8 mouse cellular contexts compared by ENCODE assay signal in genomic region chr3:88532299-88532674, GRCm38 (mm10). TPM values are rescaled to one million over a fixed set of nuclear protein-coding genes. Genes with fewer than 3 reads are reported as not detected.
DNase-seq lines count a peak whose midpoint lies in the region; ATAC-seq and TF ChIP-seq lines count a peak whose summit lies in the region.

Gene Mex3a (plus strand): TSS chr3:88532395.

- H3K9ac ChIP-seq in midbrain, embryonic 12.5 days (replicated peaks), result peak within 1 kb of the TSS; percentile 100

- TF ChIP-seq POLR2A in bone marrow macrophage, adult 2 months (IDR thresholded peaks at IDR 0.05; ENCODE audit: borderline replicate concordance, low read depth, low read length), result no peak

- no peak for TF ChIP-seq CTCF in bone marrow macrophage, adult 2 months (IDR thresholded peaks at IDR 0.05; ENCODE audit: low read depth, low read length)

- no peak for ATAC-seq in midbrain, embryonic 12.5 days (ENCODE audit: low FRiP score, low read depth)

- WGBS in midbrain, embryonic 12.5 days, result 0% methylated on average over 13 of the region's 31 CpGs

- peak within 1 kb of the TSS; percentile 89 for H3K4me3 ChIP-seq in bone marrow macrophage, adult 2 months (ENCODE audit: insufficient read depth, low read length)
- H3K4me3 ChIP-seq in midbrain, embryonic 12.5 days, result peak within 1 kb of the TSS; percentile 96

- no peaks in the 10 kb centered on the region for H3K9me3 ChIP-seq in midbrain, embryonic 12.5 days

- H3K27ac ChIP-seq in bone marrow macrophage, adult 2 months (ENCODE audit: insufficient read depth, low read depth, low read length), result peak within 1 kb of the TSS; percentile 43; the same call in 1 of the 2 replicates
- peak within 1 kb of the TSS; percentile 99 for H3K27ac ChIP-seq in midbrain, embryonic 12.5 days (replicated peaks)

- peaks cover 19% of the 10 kb centered on the region for H3K36me3 ChIP-seq in midbrain, embryonic 12.5 days

- H3K4me2 ChIP-seq in midbrain, embryonic 12.5 days (replicated peaks), result peak within 1 kb of the TSS; percentile 96

- peaks cover 8% of the 10 kb centered on the region for H3K4me1 ChIP-seq in bone marrow macrophage, adult 2 months (ENCODE audit: control insufficient read depth, insufficient read depth, low read length)
- H3K4me1 ChIP-seq in midbrain, embryonic 12.5 days, result peaks cover 65% of the 10 kb centered on the region

- peak; percentile 45 for DNase-seq in kidney, postnatal 10 days
- no peak for DNase-seq in kidney, adult 8-10 months
- DNase-seq in heart, postnatal 4 days, result no peak
- DNase-seq in yolk sac, embryonic 10.5 days (ENCODE audit: low spot score), result no peak
- no peak for DNase-seq in c-Kit-positive CD71-positive TER-119-positive erythroid progenitor cells, embryonic 14.5 days (ENCODE audit: low spot score)
- no peak for DNase-seq in gastrocnemius, postnatal 10 days

- H3K27me3 ChIP-seq in midbrain, embryonic 12.5 days, result no peaks in the 10 kb centered on the region

RNA-seq across cellular contexts. Expression of gene Mex3a, which starts in this region (rescaled TPM):
- 0.13 and 0.16 TPM in 2 replicates for polyA plus RNA-seq in bone marrow macrophage, adult 2 months (2012; ENCODE audit: insufficient read depth, insufficient read length, missing spikeins)
- 10 to 100 TPM; 11.7 TPM for total RNA-seq in heart, postnatal 4 days (2021)
- 47.8 and 49.9 TPM in 2 replicates for polyA plus RNA-seq in midbrain, embryonic 12.5 days (2016; fragmentation: Nextera tagmentation; extraction: Ambion mirVana)
- total RNA-seq in gastrocnemius, postnatal 10 days (2021), result 1 to 10 TPM; 3.0 to 6.3 TPM

Comparison
In these comparisons a context has a peak if more than half of its experiments do, and no peak if none do; other contexts are left out.
1. RNA of gene Mex3a (polyA plus RNA-seq): 47.8 to 49.9 TPM in midbrain, embryonic 12.5 days; 0.13 to 0.16 TPM in bone marrow macrophage, adult 2 months; every median in the first group is over 10 times any median in the second.